Mouse (Mus musculus) thymus, adult 2 months (tissue): Measurements from ENCODE around the gene Phlpp1. TPM values are rescaled to one million over a fixed set of nuclear protein-coding genes. Genes with fewer than 3 reads are reported as not detected.
A peak's percentile ranks its signal among the peaks of the same experiment; 100 is the strongest.

Experiments used
- DNase-seq: peaks from one replicate; pipeline ENCODE4 v3.0.0; 2021
- H3K27ac ChIP-seq: fragments of 200-500 bp; 2 replicates; pipeline ENCODE4 v1.5.1; 2012; ENCODE audit warnings: low read length, control low read depth; ENCODE audit not compliant: control insufficient read depth, insufficient read depth
- H3K27me3 ChIP-seq: fragments of 200-500 bp; 2 replicates; pipeline ENCODE4 v1.6.1; 2012; ENCODE audit warnings: mild to moderate bottlenecking, low read length, moderate library complexity, mixed read lengths; ENCODE audit not compliant: control insufficient read depth, insufficient read depth
- H3K36me3 ChIP-seq: fragments of 200-500 bp; 2 replicates; pipeline ENCODE4 v1.6.1; 2012; ENCODE audit warnings: mild to moderate bottlenecking, low read length, moderate library complexity; ENCODE audit not compliant: control insufficient read depth, insufficient read depth
- H3K4me1 ChIP-seq: fragments of 200-500 bp; replicated peaks from 2 replicates; pipeline ENCODE4 v1.6.1; 2012; ENCODE audit warnings: low read length; ENCODE audit not compliant: control insufficient read depth, insufficient read depth
- H3K4me3 ChIP-seq: fragments of 200-500 bp; 2 replicates; pipeline ENCODE4 v1.5.1; 2012; ENCODE audit warnings: mild to moderate bottlenecking, low read length, control low read depth, moderate library complexity; ENCODE audit not compliant: control insufficient read depth, insufficient read depth
- CTCF ChIP-seq: fragments of 200-500 bp; IDR thresholded peaks from 2 replicates; pipeline ENCODE4 v1.5.1; 2012; ENCODE audit warnings: mild to moderate bottlenecking, control low read depth, low read length, moderate library complexity, borderline replicate concordance; ENCODE audit not compliant: control insufficient read depth, poor library complexity, insufficient read depth; ENCODE audit errors: extremely low read depth
- POLR2A ChIP-seq: fragments of 200-500 bp; IDR thresholded peaks from 2 replicates; pipeline ENCODE4 v1.6.1; 2012; ENCODE audit warnings: mild to moderate bottlenecking, low read length, control low read depth, moderate library complexity; ENCODE audit not compliant: control insufficient read depth, poor library complexity, insufficient read depth; ENCODE audit errors: extremely low read depth
- WGBS: fragments of 180-500 bp; shearing (Covaris S2); methylation state at CpG from one replicate; pipeline ENCODE4 v1.1.7; 2018; 5-methylcytosine and 5-hydroxymethylcytosine counted together
- polyA plus RNA-seq: library from polyadenylated mRNA; depleted of rRNA; stranded (reverse); fragments of >200 nt; gene quantifications from 2 replicates; pipeline ENCODE4 v1.2.3, GENCODE M21; 2012

The Phlpp1 gene
- polyA plus RNA-seq, 1 experiment = 7.0 TPM

- H3K27ac ChIP-seq = no peak overlapping the region
- H3K4me1 ChIP-seq = peaks cover 3% of the 10 kb centered on the region; the same call in 1 of the 2 replicates
- TF ChIP-seq CTCF (no peak), POLR2A (no peak)
- no peak for DNase-seq
- no peaks in the 10 kb centered on the region for H3K36me3 ChIP-seq
- WGBS = 94% methylated on average over 5 of the region's 5 CpGs
- no peak overlapping the region for H3K4me3 ChIP-seq
- no peaks in the 10 kb centered on the region for H3K27me3 ChIP-seq
Measured at GRCm38 (mm10) chr1:106386542-106386941, 215.0 kb downstream of the Phlpp1 start.

GRCm38 (mm10) chr1:106387264-106387663, 215.7 kb downstream of the Phlpp1 start:
- no peak for DNase-seq
- H3K4me3 ChIP-seq = no peak overlapping the region
- peaks cover 3% of the 10 kb centered on the region; the same call in 1 of the 2 replicates for H3K4me1 ChIP-seq
- H3K36me3 ChIP-seq = no peaks in the 10 kb centered on the region
- 97% methylated on average over 4 of the region's 4 CpGs for WGBS
- H3K27ac ChIP-seq = no peak overlapping the region
- no peaks in the 10 kb centered on the region for H3K27me3 ChIP-seq
- TF ChIP-seq CTCF = no peak
- no peak for TF ChIP-seq POLR2A

- DNase-seq = peak; percentile 55
- no peaks in the 10 kb centered on the region for H3K27me3 ChIP-seq
- no peak for TF ChIP-seq POLR2A
- peak; percentile 55; the same call in 1 of the 2 replicates for TF ChIP-seq CTCF
- H3K36me3 ChIP-seq = no peaks in the 10 kb centered on the region
- no peak overlapping the region for H3K27ac ChIP-seq
- no peak overlapping the region for H3K4me3 ChIP-seq
- peaks cover 3% of the 10 kb centered on the region; the same call in 1 of the 2 replicates for H3K4me1 ChIP-seq
- WGBS = 10% methylated on average over 5 of the region's 5 CpGs
Measured at GRCm38 (mm10) chr1:106389673-106390072, 218.1 kb downstream of the Phlpp1 start.

- Histone ChIP-seq H3K27me3 (no peaks in the 10 kb centered on the region), H3K27ac (no peak overlapping the region), H3K4me1 (peaks cover 3% of the 10 kb centered on the region; the same call in 1 of the 2 replicates), H3K36me3 (no peaks in the 10 kb centered on the region), H3K4me3 (no peak overlapping the region)
- no peak for DNase-seq
- 36% methylated on average over 6 of the region's 6 CpGs for WGBS
- no peak for TF ChIP-seq POLR2A
- no peak for TF ChIP-seq CTCF
Measured at GRCm38 (mm10) chr1:106393072-106393471, 221.5 kb downstream of the Phlpp1 start.

GRCm38 (mm10) chr1:106394678-106395077, 223.1 kb downstream of the Phlpp1 start:
- no peaks in the 10 kb centered on the region for H3K36me3 ChIP-seq
- 84% methylated on average over 2 of the region's 2 CpGs for WGBS
- no peak overlapping the region for H3K4me3 ChIP-seq
- H3K27ac ChIP-seq = no peak overlapping the region
- H3K27me3 ChIP-seq = no peaks in the 10 kb centered on the region
- TF ChIP-seq POLR2A (no peak), CTCF (no peak)
- peaks cover 3% of the 10 kb centered on the region; the same call in 1 of the 2 replicates for H3K4me1 ChIP-seq
- DNase-seq = no peak

GRCm38 (mm10) chr1:106395476-106395875, 223.9 kb downstream of the Phlpp1 start:
- no peak for TF ChIP-seq POLR2A
- TF ChIP-seq CTCF = 0 out of 2 replicates have a peak, but pooled peaks have one; percentile 45
- no peaks in the 10 kb centered on the region for H3K36me3 ChIP-seq
- H3K4me1 ChIP-seq = peaks cover 3% of the 10 kb centered on the region; the same call in 1 of the 2 replicates
- no peak overlapping the region for H3K27ac ChIP-seq
- H3K4me3 ChIP-seq = no peak overlapping the region
- WGBS = 15% methylated on average over 2 of the region's 2 CpGs
- peak; percentile 62 for DNase-seq
- H3K27me3 ChIP-seq = no peaks in the 10 kb centered on the region

- Histone ChIP-seq H3K36me3 (no peaks in the 10 kb centered on the region), H3K4me3 (no peak overlapping the region), H3K27me3 (no peaks in the 10 kb centered on the region), H3K27ac (no peak overlapping the region), H3K4me1 (no peaks in the 10 kb centered on the region; the same call in 1 of the 2 replicates)
- no peak for DNase-seq
- TF ChIP-seq CTCF = no peak
- TF ChIP-seq POLR2A = no peak
- 26% methylated on average over 11 of the region's 11 CpGs for WGBS
Measured at GRCm38 (mm10) chr1:106400900-106401634, 229.5 kb downstream of the Phlpp1 start.
